Mouse (Mus musculus): ENCODE measurements around the gene Hist1h2bj.

Gene Hist1h2bj

GRCm38 (mm10) chr13:22014411-22014845, 28.6 kb upstream of the Hist1h2bj start:
- no peak for DNase-seq (ENCODE audit: extremely low read depth, low read depth)

- no peak for DNase-seq (ENCODE audit: extremely low read depth, low read depth)
Observed at GRCm38 (mm10) chr13:22015479-22016450, 27.2 kb upstream of the Hist1h2bj start.

GRCm38 (mm10) chr13:22019934-22020835, 22.8 kb upstream of the Hist1h2bj start:
- no peak for DNase-seq (ENCODE audit: extremely low read depth, low read depth)

GRCm38 (mm10) chr13:22020901-22021339, 22.1 kb upstream of the Hist1h2bj start:
- peak; percentile 80 for DNase-seq (ENCODE audit: extremely low read depth, low read depth)

GRCm38 (mm10) chr13:22021581-22021980, 21.4 kb upstream of the Hist1h2bj start:
- DNase-seq (ENCODE audit: extremely low read depth, low read depth): no peak

GRCm38 (mm10) chr13:22022241-22022640, 20.8 kb upstream of the Hist1h2bj start:
- DNase-seq (ENCODE audit: extremely low read depth, low read depth): peak; percentile 83

- no peak for DNase-seq (ENCODE audit: extremely low read depth, low read depth)
Observed at GRCm38 (mm10) chr13:22026058-22027031, 16.7 kb upstream of the Hist1h2bj start.

- DNase-seq (ENCODE audit: extremely low read depth, low read depth): peak; percentile 86
Observed at GRCm38 (mm10) chr13:22028673-22029460, 14.1 kb upstream of the Hist1h2bj start.

GRCm38 (mm10) chr13:22029928-22030327, 13.1 kb upstream of the Hist1h2bj start:
- DNase-seq (ENCODE audit: extremely low read depth, low read depth): peak; percentile 80

- DNase-seq (ENCODE audit: extremely low read depth, low read depth): no peak
Observed at GRCm38 (mm10) chr13:22030493-22030892, 12.5 kb upstream of the Hist1h2bj start.

- DNase-seq (ENCODE audit: extremely low read depth, low read depth): no peak
Observed at GRCm38 (mm10) chr13:22033741-22034442, 9.1 kb upstream of the Hist1h2bj start.

GRCm38 (mm10) chr13:22034443-22035266, 8.4 kb upstream of the Hist1h2bj start:
- DNase-seq (ENCODE audit: extremely low read depth, low read depth): no peak

- peak; percentile 99 for DNase-seq (ENCODE audit: extremely low read depth, low read depth)
Observed at GRCm38 (mm10) chr13:22035267-22036148, 7.5 kb upstream of the Hist1h2bj start, which contains the start of the genes Hist1h2ah and Hist1h2bk. Hist1h2ah (minus strand) TSS chr13:22035568. Hist1h2bk (plus strand) TSS chr13:22035870.

GRCm38 (mm10) chr13:22036149-22036956, 6.7 kb upstream of the Hist1h2bj start:
- DNase-seq (ENCODE audit: extremely low read depth, low read depth): peak; percentile 70

- no peak for DNase-seq (ENCODE audit: extremely low read depth, low read depth)
Observed at GRCm38 (mm10) chr13:22036986-22037385, 6.0 kb upstream of the Hist1h2bj start.

- no peak for DNase-seq (ENCODE audit: extremely low read depth, low read depth)
Observed at GRCm38 (mm10) chr13:22037415-22037814, 5.6 kb upstream of the Hist1h2bj start.
